Mouse (Mus musculus) adrenal gland, adult 2 months (tissue): ENCODE measurements around the gene Tifa. TPM values are rescaled to one million over a fixed set of nuclear protein-coding genes. Genes with fewer than 3 reads are reported as not detected.
"Not testable (repeated sequence)": the region's sequence is repeated elsewhere in the genome, so short reads cannot be mapped to it uniquely, and the experiment has no call there.

Source experiments
- DNase-seq: peaks from one replicate; pipeline ENCODE4 v3.0.0; 2021
- long read RNA-seq: library from polyadenylated mRNA; stranded (forward); transcript quantifications from one replicate; pipeline ENCODE4 v2.0.0, GENCODE M21; 2021
- polyA plus RNA-seq: library from polyadenylated mRNA; depleted of rRNA; stranded (reverse); fragments of >200 nt; gene quantifications from 2 replicates; pipeline ENCODE4 v1.2.3, GENCODE M21; 2012; rRNA removed
- total RNA-seq, 2 experiments: library from RNA; stranded (reverse); gene quantifications; 2 replicates each; pipeline ENCODE4 v1.2.3; 2021

Gene Tifa
- 1 to 10 TPM; 3.4 to 6.5 TPM for total RNA-seq
- 16.4 and 23.6 TPM in 2 replicates for polyA plus RNA-seq
- long read RNA-seq, partial matches to known transcripts = 0 of 3 reads
- long read RNA-seq, other reads (novel, unspliced or antisense) = 0 of 3 reads

DNA sequence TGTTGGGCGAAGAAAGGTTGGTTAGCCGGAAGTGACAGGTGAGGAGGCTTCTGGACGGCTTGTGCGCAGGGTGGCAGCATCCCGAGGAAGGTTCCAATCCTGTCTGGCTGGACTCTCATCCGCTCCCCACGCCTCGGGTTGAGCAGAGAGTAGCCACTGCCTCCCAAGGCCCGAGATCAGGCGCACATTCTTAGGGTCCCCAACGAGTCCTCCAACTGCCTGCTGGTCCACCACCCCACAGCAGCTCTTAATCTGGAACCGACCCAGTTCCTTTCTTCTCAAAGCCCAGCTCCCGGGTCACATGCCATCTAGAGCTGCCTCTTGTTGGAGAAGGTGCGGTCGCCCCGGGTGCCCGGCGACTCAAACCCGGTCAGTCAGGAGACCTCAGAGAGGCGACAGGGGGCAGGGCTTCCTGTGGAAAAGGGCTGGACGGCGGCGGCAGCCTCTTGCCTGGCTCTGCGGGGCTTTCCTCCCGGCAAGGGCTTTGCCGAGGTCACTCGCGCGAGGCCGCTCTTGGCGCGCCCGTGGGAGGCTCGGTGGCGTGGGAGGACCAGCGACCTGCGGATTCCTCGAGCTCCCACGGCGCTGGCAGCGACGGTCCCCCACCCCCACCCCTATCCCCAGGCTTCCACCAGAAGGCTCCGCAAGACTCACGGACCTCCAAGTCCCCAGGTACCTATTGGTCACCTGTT is at the start of gene Tifa:
TSS of gene Tifa (plus strand) at position 306 of the 692 bp plus-strand sequence.
- peak; percentile 87 for DNase-seq

DNA sequence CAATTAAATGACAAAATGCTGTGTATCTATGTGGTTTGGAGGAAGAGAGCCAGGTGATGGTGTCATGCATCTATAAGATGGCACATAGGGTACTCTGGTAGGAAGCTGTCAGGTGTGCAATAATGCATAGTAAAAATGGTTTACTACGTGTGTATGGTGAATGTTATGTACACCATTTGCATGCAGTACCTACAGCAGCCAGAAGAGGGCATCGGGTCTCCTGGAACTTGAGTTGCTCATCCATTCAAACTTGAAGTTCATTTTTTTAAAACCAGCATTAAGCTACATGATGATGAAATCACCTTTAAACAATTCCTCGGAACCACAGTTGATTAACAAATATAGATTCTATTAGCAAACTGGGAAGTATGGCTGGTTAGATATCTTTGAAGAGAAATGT is 48.1 kb upstream of the Tifa start:
- no peak for DNase-seq

DNA sequence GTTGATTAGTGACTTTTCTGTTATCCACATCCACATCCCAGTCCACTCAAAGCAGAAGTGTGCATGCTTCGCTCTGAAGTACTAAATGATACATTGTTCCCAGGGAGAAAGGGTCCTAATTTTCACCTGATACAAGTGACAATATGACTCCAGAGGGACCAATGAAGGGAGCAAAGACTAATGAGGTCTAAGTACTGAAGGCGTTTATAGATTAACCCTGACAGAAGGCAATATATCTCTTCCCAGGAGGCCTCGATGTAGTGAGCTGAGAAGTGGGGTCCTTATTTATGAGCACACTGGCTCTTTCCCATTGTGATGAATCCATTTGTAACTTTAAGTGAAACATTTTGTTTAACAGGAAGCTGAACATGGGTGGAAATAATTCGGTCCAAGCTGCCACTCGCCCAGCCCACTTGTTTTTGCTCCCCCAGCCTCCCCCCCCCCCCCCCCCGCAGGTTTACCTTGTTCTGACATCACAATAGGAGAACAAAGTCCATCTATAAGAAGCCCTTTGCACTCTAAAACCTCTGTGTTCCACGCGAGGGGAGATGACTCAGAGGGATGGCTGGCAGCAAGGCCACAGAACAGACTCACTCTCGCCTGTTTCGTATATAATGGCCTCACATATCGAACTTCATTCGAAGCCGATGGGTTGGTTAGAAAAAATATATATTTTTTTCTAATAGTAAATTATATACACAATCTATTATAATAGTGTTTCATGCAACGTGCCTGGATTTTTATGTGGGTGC is 45.8 kb upstream of the Tifa start:
- no peak for DNase-seq

DNA sequence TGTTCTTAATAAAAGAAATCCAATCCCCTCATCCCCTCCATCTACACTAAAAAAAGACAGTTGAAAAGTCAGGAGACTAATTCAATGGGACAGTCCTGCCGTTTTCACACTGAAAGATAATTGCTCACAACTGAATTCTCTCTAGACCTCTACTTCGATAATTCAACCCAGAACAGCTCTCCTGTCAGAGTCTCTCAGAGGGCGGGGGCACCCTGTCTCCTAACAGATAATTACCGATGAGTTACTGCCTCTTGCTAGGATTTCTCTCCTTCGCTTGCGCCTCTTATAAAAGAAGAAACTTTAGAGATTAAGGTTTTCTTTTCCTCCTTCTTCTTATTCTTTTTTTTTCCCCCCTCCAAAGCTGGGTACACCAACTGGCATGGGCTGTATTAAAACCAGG is 44.1 kb upstream of the Tifa start:
- no peak for DNase-seq

DNA sequence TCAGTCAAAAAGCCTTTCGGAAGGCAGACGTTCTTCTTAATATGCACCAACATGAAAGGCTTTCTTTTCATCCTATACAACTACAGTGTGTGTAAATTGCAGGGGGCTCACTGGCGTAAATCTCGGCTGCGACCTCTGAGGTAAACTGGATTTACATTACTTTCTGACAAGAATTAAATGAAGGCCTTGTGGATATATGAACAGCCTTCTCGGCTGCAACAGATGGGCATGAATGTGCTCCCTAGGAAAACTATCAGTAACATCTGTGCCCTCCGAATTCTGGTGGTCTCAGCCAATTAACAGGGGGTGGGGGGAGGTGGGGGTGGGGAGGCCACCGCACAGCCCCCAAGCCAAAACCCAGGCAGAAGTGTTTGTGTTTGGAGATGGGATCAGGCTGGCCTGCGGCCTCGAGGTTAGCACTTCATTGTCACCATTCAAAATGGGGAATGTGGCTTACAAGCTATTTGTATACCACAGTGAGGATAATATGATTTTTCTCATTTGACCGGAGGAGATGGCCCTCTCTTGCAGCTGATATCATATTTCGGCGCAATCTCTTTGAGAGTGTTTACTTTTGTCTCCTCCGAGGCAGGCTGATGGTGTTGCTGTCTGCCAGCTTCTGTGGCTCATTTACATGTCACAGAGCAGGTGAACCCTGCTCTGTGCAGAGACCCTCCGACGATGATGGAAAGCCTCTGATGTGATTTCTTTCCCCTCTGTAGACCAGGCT is 43.5 kb upstream of the Tifa start:
- DNase-seq = no peak

DNA sequence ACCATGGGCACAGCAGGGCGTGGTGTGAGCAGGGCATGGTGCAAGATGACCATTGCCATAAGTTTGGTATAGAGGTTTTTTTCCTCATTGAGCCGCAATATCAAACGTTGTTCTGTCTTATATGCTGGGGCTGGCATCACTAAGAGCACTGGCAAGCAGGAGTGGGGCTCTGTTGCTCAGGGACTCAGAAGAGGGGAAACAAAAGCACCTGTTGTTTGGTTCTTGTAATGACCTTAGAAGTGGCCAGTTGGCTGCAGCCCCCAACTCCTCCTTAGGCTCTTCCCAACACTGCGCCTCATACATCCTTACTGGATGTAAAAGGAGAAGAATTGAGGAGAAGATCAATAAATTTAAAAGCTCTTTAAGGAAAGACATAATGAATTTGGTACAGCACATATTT is 41.0 kb upstream of the Tifa start:
- no peak for DNase-seq

DNA sequence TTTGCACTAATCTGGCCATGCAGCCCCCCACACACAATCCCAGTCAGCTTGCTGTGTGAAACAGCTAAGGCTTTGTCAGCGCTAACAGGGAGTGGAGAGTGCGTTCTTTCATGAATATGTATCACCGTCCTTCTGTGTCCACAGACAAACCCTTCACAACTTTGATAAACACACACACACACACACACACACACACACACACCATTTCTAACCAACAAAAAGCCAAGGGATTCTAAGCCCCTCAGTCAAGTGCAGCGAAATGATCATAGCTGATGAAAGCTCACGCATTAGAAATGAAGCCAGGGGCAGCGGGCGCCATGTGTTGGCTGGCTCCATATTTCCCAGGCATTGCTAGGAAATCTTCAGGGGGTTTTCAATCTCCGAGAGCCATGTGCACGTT is 40.3 kb upstream of the Tifa start:
- DNase-seq = no peak

DNA sequence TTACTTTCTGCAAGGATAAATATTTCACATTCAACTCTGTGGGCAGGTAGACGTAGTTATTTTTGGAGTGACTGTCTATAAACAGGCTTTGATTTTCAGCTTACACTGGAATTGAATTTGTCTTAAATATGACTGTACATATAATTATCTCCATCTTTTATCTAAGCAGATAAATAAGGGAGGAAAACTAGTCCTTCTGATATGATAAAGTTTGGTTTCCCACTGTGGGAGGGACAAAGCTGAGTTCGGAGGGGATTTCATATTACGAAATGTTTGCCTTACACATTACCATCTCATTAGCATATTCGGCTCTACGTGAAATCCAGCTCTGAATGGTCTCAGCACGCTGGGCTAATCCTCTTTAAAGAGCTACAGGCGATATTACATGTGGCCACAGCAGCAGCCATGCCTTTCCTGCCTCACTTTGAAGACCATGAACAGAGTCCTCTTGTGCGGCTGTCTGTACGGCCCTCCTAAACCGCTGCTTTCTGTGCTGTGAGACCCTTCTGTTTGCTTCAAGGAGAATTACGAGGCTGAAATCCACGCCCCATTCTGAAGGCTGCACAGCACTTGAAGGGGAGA is 39.5 kb upstream of the Tifa start:
- no peak for DNase-seq

DNA sequence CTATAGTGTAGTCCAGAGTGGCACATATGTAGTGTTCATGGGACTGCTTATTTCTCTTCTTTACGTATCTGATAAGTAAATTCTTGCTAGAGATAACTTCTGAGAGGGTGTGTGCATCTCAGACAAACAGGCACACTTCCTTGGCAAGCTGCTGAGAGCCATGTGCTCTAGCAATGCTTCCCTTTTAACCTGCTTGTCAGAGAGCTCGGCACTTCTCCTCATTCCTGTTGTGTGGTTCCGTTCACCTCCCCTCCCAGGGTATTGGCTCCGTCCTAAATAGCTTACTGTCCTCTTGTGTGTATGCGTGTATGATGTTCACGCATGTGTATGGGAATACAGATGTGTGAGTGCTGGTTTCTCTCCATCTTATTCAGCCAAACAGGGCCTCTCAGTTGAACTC is 33.1 kb upstream of the Tifa start:
- no peak for DNase-seq

DNA sequence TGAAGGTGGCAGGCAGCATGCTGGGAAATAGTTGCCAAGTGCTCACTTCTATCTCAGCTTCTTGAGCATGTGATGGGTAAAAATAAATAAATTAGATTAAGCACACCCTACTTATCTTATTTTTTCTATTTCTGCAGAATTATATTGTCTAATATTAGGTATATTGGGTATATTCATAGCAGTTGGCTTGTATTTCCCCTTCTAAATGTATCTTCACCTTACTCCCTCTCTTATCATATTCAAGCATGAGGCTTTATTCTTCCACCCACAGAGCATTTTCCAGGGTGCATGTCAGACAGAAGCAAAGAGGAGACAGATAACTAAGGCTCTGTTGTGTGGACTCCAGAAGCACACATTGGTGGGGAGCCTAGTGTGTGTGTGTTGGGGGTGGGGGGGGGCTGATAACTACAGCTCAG is 31.7 kb upstream of the Tifa start:
- no peak for DNase-seq

DNA sequence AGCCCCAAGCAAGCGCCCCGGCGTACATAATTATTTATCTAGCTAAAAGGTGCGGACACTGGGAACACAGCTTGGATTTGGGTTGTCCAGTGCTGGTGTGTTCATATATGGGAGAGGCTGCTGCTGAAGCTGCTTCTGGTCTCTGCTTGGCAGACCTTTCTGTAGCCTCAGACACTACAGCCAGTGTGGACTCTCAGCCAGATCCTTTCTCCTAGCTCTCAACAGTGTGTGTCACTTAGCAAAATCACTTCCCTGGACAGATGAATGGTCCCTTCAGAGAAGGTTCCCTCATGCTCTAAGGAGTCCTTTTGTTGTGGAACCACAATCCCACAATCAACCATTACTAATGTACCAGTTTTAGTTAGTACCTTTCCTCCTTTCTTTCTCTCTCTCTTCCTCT is 30.8 kb upstream of the Tifa start:
- no peak for DNase-seq

DNA sequence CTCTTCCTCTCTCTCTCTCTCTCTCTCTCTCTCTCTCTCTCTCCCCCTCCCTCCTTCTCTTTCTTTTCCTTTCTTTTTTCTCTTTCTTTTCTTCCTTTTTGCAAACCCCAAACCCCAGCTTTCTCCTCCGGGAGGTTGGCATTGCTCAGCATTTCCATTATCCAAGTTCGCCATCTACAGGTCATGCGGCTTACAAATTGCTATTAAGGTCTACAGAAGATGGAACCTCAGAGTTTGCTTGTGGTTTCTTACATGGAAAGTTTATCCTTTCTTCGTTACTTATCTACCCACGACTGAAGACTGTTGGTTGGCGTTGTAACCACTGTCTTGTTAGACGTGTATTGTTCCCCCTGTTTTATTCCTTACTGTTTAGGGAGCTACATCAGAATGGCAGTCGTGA is 30.4 kb upstream of the Tifa start:
- peak; percentile 32 for DNase-seq

DNA sequence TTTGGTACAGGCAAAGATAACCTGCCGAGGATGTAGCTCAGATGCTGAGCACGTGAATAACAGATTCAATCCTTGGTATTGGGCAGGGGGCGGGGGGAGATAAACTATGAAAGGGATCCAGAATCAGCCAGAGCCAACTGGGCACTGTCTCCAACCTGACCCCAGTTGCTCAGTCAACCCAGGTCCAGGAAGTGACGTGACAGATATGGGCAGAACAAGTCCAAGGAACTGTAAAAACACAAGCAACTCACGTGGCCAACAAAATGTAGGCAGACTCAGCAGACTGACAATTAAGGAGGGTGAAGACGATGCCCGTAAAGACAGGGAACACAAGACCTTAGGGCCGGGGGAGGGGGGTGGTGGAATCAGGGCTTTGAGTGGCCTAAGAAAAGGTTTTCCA is 27.2 kb upstream of the Tifa start:
- no peak for DNase-seq

DNA sequence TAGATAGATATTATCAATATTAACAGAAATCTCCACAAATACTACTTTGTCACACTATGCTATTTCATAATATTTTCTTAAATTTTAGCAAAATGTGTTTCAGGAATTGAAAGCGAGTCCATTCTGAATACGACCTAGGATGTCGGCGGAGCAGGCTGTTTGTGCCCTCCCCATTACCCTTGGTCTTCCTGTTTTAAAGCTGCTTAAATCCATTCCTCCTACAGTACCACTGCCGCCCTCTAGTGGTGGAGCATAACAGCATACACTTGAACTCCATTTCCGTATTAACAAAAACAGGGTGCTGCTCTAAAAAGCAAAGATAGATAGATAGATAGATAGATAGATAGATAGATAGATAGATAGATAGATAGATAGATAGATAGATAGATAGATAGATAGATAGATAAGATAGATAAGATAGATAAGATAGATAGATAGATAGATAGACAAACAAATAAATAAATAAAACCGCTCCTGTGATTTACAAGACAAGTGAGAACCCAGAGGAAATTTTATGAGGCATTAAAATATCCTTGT is 26.5 kb upstream of the Tifa start:
- DNase-seq = peak; percentile 78

DNA sequence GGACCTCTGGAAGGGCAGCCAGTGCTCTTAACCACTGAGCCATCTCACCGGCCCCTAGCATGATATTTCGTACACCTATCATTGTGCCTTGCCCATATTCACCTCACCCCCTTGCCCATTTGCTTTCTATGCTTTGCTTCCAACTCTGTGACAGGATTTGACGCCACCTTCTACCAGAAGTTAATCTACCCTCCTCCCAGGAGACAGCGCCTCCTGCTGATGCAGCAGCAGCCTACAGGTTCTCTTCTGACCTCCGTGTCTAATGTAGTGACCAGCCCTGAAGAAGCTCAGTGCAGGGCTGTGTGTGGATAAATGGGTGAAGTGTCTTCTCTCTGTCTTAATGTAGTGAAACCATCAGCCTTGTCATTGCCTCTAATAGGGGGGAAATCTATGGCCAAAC is 25.1 kb upstream of the Tifa start:
- DNase-seq = no peak

DNA sequence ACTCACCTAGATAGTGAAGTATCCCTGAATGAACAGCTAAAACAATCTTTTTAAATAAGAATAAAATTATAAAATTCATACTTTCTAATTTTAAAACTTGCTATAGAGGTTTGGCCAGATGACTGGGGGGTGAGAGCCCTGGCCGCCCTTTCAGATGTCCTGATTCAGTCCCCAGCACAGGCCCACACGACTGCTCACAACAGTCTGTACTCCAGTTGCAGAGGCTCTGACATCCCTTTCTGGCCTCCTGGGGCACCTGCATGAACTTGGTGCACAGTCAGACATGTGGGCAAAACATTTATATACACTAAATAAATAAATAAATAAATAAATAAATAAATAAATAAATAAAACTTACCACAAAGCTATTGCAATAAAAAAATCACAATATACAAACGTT is 23.6 kb upstream of the Tifa start:
- DNase-seq = no peak

DNA sequence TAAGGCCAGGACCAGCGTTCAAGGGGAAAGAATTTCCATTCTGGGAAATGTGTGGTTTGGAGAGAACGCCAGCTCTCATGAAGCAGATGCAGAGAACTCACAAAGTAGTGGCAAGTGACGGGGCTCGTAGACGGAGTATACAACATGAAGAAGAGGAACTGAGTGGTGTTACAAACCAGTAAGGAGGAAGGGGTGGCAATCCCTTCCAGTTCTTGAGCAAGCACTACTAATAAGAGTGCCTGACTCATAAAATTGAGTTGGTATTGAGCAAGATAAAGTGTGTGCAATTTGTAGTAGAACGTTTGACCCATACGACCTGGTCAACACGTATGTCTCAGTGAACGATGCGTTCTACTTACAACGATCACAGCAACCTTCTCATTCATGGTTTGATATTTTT is 20.5 kb upstream of the Tifa start:
- DNase-seq = no peak

DNA sequence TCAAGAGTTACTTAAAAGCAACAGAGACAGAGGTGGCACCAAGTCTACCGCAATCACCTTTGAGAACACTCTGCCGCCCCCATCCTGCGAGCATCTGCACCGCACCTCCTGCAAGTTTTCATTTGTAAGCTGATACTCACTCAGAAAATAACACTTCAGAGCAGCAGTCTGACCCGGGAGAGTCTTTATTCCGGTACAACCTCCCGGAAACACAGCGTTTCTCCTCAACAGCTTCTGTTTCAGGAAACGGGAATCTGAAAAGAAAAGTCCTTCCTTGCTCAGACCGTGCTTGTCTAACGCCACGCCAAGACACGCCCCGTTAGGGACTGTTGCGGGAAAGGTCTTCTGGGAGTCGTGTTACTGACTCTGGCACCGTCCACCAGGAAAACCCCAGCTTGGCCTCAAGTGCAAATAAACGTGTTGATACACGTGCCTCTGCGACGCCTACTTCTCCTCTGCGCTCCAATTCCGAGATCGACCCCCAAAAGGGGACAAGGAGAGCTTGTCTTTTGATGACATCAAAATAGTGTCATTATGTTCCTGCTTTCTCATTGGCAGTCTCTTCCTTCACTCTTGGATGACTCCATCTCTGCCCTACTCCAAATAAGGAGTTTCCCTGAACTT is 9.5 kb upstream of the Tifa start, which contains the start of gene Alpk1:
TSS of gene Alpk1 (minus strand) at position 507 of the 624 bp plus-strand sequence.
- peak; percentile 87 for DNase-seq

DNA sequence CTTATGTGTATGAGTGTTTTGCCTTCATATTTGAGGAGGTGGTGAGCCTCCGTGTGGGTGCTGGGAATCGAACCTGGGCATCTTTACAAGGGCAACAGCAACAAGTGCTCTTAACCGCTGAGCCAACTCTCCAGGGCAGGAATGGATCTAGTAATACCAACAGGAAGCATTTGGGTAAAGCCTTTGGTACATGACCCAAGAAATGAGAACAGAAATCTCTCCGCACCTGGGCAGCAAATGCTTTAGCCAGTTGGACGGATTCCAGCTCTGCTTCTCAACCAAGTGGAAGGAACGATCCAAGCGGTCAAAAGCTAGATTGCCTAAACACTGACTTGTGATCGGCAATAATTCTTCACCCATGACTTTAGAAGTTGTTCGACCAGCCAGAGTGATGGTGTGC is 8.7 kb upstream of the Tifa start:
- DNase-seq = no peak

DNA sequence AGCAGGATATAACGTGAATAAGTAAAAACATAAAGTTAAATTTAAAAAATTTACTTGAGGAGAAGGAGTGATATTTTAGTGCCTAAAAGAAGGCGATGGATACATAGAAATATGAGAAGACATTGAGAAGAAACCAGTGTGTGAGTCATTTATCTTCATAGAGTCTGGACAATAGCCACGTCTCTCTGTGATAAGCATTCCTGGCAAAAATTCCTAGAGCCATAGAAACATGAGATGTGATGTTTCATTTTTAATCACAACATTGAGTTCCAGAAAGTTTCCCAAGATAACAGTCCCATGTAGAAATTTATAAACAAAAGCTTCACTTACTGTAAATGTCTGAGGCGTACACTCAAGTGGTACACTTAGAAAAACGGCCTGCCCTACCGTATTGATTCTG is 6.7 kb upstream of the Tifa start:
- DNase-seq = no peak

DNA sequence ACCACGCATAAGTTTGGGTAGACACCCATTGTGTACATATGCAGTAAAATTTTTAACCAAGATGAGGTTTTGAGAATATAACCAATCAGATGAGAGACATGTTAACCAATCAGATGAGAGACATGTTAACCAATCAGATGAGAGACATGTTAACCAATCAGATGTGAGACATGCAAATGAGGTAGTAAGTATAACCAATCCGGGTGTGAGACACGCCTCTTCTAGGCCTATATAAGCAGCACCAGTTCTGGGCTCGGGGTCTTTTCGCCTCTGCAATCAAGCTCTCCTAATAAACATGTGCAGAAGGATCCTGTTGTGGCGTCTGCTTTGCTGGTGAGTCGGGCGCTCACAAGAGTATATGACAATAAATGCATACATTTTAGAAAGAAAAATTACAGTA is 5.9 kb upstream of the Tifa start:
- not testable (repeated sequence) for DNase-seq

DNA sequence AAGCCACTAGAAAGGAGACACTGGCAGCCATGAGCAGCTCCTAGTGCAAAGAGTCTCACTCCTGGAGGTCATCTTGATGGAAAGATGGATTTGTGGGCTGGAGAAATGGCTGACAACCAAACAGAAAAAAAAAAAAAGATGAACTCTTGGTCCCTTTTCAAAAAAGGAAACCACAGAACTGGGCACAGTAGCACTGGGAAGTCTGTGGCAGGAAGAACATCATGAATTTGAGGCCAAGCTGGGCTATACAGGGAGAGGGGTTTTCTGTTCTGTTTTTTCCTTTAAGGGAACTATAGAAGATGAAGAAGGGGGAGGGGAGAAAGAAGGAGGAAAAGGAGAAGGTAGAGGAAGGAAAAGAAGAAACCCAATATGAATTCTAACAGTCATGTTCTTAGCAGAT is 2.6 kb upstream of the Tifa start:
- no peak for DNase-seq
